Mouse (Mus musculus) embryonic facial prominence, embryonic 15.5 days (tissue): ENCODE results near the gene Klhl3. TPM values are rescaled to one million over a fixed set of nuclear protein-coding genes. Genes with fewer than 3 reads are reported as not detected.
"Not testable (repeated sequence)": the region's sequence is repeated elsewhere in the genome, so short reads cannot be mapped to it uniquely, and the experiment has no call there.

Experiments used
- ATAC-seq: fragments of 200-750 bp; cut with Nextera tagmentation; 2 replicates; pipeline ENCODE4 v1.8.0; 2017; ENCODE audit warnings: low read depth, moderate TSS enrichment; ENCODE audit not compliant: insufficient number of reproducible peaks, low FRiP score, low TSS enrichment
- H3K27ac ChIP-seq: fragments of 300-500 bp; sonication (generic); replicated peaks from 2 replicates; pipeline ENCODE4 v1.5.1; 2015; ENCODE audit warnings: mild to moderate bottlenecking, inconsistent platforms
- H3K27me3 ChIP-seq: fragments of 300-500 bp; sonication (generic); 2 replicates; pipeline ENCODE4 v1.6.1; 2015; ENCODE audit warnings: inconsistent platforms
- H3K36me3 ChIP-seq: fragments of 300-500 bp; sonication (generic); 2 replicates; pipeline ENCODE4 v1.6.1; 2015; ENCODE audit warnings: mild to moderate bottlenecking, inconsistent platforms
- H3K4me1 ChIP-seq: fragments of 300-500 bp; sonication (generic); 2 replicates; pipeline ENCODE4 v1.6.1; 2015; ENCODE audit warnings: inconsistent platforms
- H3K4me2 ChIP-seq: fragments of 300-500 bp; sonication (generic); replicated peaks from 2 replicates; pipeline ENCODE4 v1.6.1; 2015; ENCODE audit warnings: mild to moderate bottlenecking, inconsistent platforms
- H3K4me3 ChIP-seq: fragments of 300-500 bp; sonication (generic); replicated peaks from 2 replicates; pipeline ENCODE4 v1.5.1; 2015; ENCODE audit warnings: mild to moderate bottlenecking, inconsistent platforms
- H3K9ac ChIP-seq: fragments of 300-500 bp; sonication (generic); 2 replicates; pipeline ENCODE4 v1.6.1; 2015; ENCODE audit warnings: inconsistent platforms
- H3K9me3 ChIP-seq: fragments of 300-500 bp; sonication (generic); replicated peaks from 2 replicates; pipeline ENCODE4 v1.6.1; 2016; ENCODE audit warnings: inconsistent platforms
- WGBS: fragments of 180-500 bp; shearing (Covaris S2); methylation state at CpG from one replicate; pipeline ENCODE4 v1.1.7; 2015; 5-methylcytosine and 5-hydroxymethylcytosine counted together
- polyA plus RNA-seq: library from polyadenylated mRNA; unstranded; fragments of >200 nt; fragmentation: Nextera tagmentation; extraction: Ambion mirVana; gene quantifications from 2 replicates; pipeline ENCODE4 v1.2.1, GENCODE M21; 2015

Klhl3 gene
- polyA plus RNA-seq, 1 experiment from 2014 or later = 3.6 TPM

- no peak for ATAC-seq
- WGBS = 82% methylated on average over 1 of the region's 1 CpGs
- Histone ChIP-seq H3K9me3 (no peaks in the 10 kb centered on the region), H3K9ac (no peak overlapping the region), H3K27ac (no peak overlapping the region), H3K4me1 (peaks cover 5% of the 10 kb centered on the region; the same call in 1 of the 2 replicates), H3K27me3 (no peaks in the 10 kb centered on the region), H3K36me3 (no peaks in the 10 kb centered on the region), H3K4me3 (no peak overlapping the region), H3K4me2 (no peak overlapping the region)
Measured at GRCm38 (mm10) chr13:58147760-58148159, 34.4 kb upstream of the Klhl3 start.

GRCm38 (mm10) chr13:58146603-58147002 is 33.2 kb upstream of the Klhl3 start:
- 93% methylated on average over 8 of the region's 8 CpGs for WGBS
- not testable (repeated sequence) for H3K36me3 ChIP-seq

GRCm38 (mm10) chr13:58131692-58132091 is 18.3 kb upstream of the Klhl3 start:
- Histone ChIP-seq H3K4me3 (no peak overlapping the region), H3K27ac (no peak overlapping the region), H3K4me1 (0 out of 2 replicates have a peak, but pooled peaks cover 8% of the 10 kb centered on the region), H3K36me3 (no peaks in the 10 kb centered on the region), H3K9ac (no peak overlapping the region), H3K27me3 (no peaks in the 10 kb centered on the region), H3K9me3 (no peaks in the 10 kb centered on the region), H3K4me2 (no peak overlapping the region)
- no peak for ATAC-seq
- WGBS = 48% methylated on average over 3 of the region's 3 CpGs

More at GRCm38 (mm10) chr13:58146603-58147002, 33.2 kb upstream of the Klhl3 start:
- H3K9ac ChIP-seq, H3K27ac ChIP-seq, H3K4me3 ChIP-seq, H3K4me1 ChIP-seq, ATAC-seq, H3K4me2 ChIP-seq, H3K27me3 ChIP-seq, H3K9me3 ChIP-seq: not testable (repeated sequence)

GRCm38 (mm10) chr13:58129687-58130246 is 16.4 kb upstream of the Klhl3 start:
- Histone ChIP-seq H3K9ac (peak overlapping the region; percentile 94), H3K4me1 (peaks cover 16% of the 10 kb centered on the region; the same call in 1 of the 2 replicates), H3K27me3 (no peaks in the 10 kb centered on the region), H3K4me3 (peak overlapping the region; percentile 87), H3K27ac (peak overlapping the region; percentile 99), H3K4me2 (peak overlapping the region; percentile 62), H3K36me3 (no peaks in the 10 kb centered on the region), H3K9me3 (no peaks in the 10 kb centered on the region)
- no peak for ATAC-seq
- 30% methylated on average over 4 of the region's 4 CpGs for whole genome bisulfite sequencing

GRCm38 (mm10) chr13:58128768-58129671 is 15.6 kb upstream of the Klhl3 start:
- H3K9me3 ChIP-seq = no peaks in the 10 kb centered on the region
- H3K27me3 ChIP-seq = no peaks in the 10 kb centered on the region
- under 1% methylated on average over 83 of the region's 83 CpGs for WGBS
- peak; percentile 98 for ATAC-seq
- peak overlapping the region; percentile 87 for H3K4me3 ChIP-seq
- H3K4me1 ChIP-seq = peaks cover 16% of the 10 kb centered on the region
- H3K36me3 ChIP-seq = no peaks in the 10 kb centered on the region
- H3K9ac ChIP-seq = peak overlapping the region; percentile 94
- H3K27ac ChIP-seq = peak overlapping the region; percentile 99
- peak overlapping the region; percentile 62 for H3K4me2 ChIP-seq

GRCm38 (mm10) chr13:58128396-58128767 is 15.0 kb upstream of the Klhl3 start, which contains the start of gene Hnrnpa0:
Gene Hnrnpa0, minus strand, starts transcription at chr13:58128556.
- H3K36me3 ChIP-seq = no peaks in the 10 kb centered on the region
- H3K9me3 ChIP-seq = no peaks in the 10 kb centered on the region
- WGBS = 1% methylated on average over 40 of the region's 62 CpGs
- H3K4me2 ChIP-seq = peak within 1 kb of the TSS; percentile 63
- peak within 1 kb of the TSS; percentile 94 for H3K9ac ChIP-seq
- H3K27me3 ChIP-seq = no peaks in the 10 kb centered on the region
- H3K27ac ChIP-seq = peak within 1 kb of the TSS; percentile 99
- H3K4me3 ChIP-seq = peak within 1 kb of the TSS; percentile 87
- ATAC-seq = peak; percentile 96
- peaks cover 16% of the 10 kb centered on the region for H3K4me1 ChIP-seq

GRCm38 (mm10) chr13:58127766-58128361 is 14.5 kb upstream of the Klhl3 start:
- peak overlapping the region; percentile 94 for H3K9ac ChIP-seq
- peak overlapping the region; percentile 87 for H3K4me3 ChIP-seq
- under 1% methylated on average over 81 of the region's 81 CpGs for WGBS
- H3K36me3 ChIP-seq = no peaks in the 10 kb centered on the region
- H3K27me3 ChIP-seq = no peaks in the 10 kb centered on the region
- H3K4me2 ChIP-seq = peak overlapping the region; percentile 63
- ATAC-seq = peak; percentile 37
- H3K27ac ChIP-seq = peak overlapping the region; percentile 99
- H3K4me1 ChIP-seq = peaks cover 16% of the 10 kb centered on the region
- no peaks in the 10 kb centered on the region for H3K9me3 ChIP-seq

GRCm38 (mm10) chr13:58126862-58127765 is 13.7 kb upstream of the Klhl3 start:
- peak overlapping the region; percentile 94 for H3K9ac ChIP-seq
- peak overlapping the region; percentile 99 for H3K27ac ChIP-seq
- H3K4me2 ChIP-seq = peak overlapping the region; percentile 63
- peaks cover 16% of the 10 kb centered on the region for H3K4me1 ChIP-seq
- no peak for ATAC-seq
- under 1% methylated on average over 53 of the region's 92 CpGs for WGBS
- H3K9me3 ChIP-seq = no peaks in the 10 kb centered on the region
- peak overlapping the region; percentile 87 for H3K4me3 ChIP-seq
- H3K27me3 ChIP-seq = no peaks in the 10 kb centered on the region
- no peaks in the 10 kb centered on the region for H3K36me3 ChIP-seq

GRCm38 (mm10) chr13:58126126-58126525 is 12.7 kb upstream of the Klhl3 start:
- no peak overlapping the region for H3K9ac ChIP-seq
- H3K27ac ChIP-seq = no peak overlapping the region
- ATAC-seq = no peak
- H3K9me3 ChIP-seq = no peaks in the 10 kb centered on the region
- H3K36me3 ChIP-seq = no peaks in the 10 kb centered on the region
- 24% methylated on average over 7 of the region's 7 CpGs for WGBS
- H3K4me3 ChIP-seq = peak overlapping the region; percentile 87
- peaks cover 16% of the 10 kb centered on the region for H3K4me1 ChIP-seq
- peak overlapping the region; percentile 63 for H3K4me2 ChIP-seq
- no peaks in the 10 kb centered on the region for H3K27me3 ChIP-seq

GRCm38 (mm10) chr13:58124989-58125388 is 11.6 kb upstream of the Klhl3 start:
- H3K9ac ChIP-seq = no peak overlapping the region
- H3K27ac ChIP-seq = no peak overlapping the region
- H3K36me3 ChIP-seq = no peaks in the 10 kb centered on the region
- H3K9me3 ChIP-seq = no peaks in the 10 kb centered on the region
- WGBS = 54% methylated on average over 2 of the region's 2 CpGs
- H3K27me3 ChIP-seq = no peaks in the 10 kb centered on the region
- ATAC-seq = no peak
- H3K4me3 ChIP-seq = no peak overlapping the region
- H3K4me1 ChIP-seq = peaks cover 15% of the 10 kb centered on the region
- H3K4me2 ChIP-seq = no peak overlapping the region
